Mouse (Mus musculus) limb, embryonic 11.5 days (tissue): ENCODE results near the gene Itm2c. TPM values are rescaled to one million over a fixed set of nuclear protein-coding genes. Genes with fewer than 3 reads are reported as not detected.

ENCODE experiments used
- ATAC-seq: fragments of 200-750 bp; cut with Nextera tagmentation; 2 replicates; pipeline ENCODE4 v1.8.0; 2017; ENCODE audit warnings: low read depth; ENCODE audit not compliant: insufficient number of reproducible peaks, low FRiP score, low TSS enrichment
- DNase-seq: peaks from one replicate; pipeline ENCODE4 v3.0.0-alpha.2; 2015; ENCODE audit warnings: low spot score
- H3K27ac ChIP-seq: fragments of 300-500 bp; sonication (generic); replicated peaks from 2 replicates; pipeline ENCODE4 v1.5.1; 2014; ENCODE audit warnings: low read depth, mild to moderate bottlenecking, low read length
- H3K27me3 ChIP-seq: fragments of 300-500 bp; sonication (generic); 2 replicates; pipeline ENCODE4 v1.6.1; 2014; ENCODE audit warnings: mild to moderate bottlenecking, low read length, mixed read lengths; ENCODE audit not compliant: control insufficient read depth, insufficient read depth
- H3K36me3 ChIP-seq: fragments of 300-500 bp; sonication (generic); 2 replicates; pipeline ENCODE4 v1.6.1; 2014; ENCODE audit warnings: mild to moderate bottlenecking, low read length, moderate library complexity, mixed read lengths; ENCODE audit not compliant: control insufficient read depth, insufficient read depth
- H3K4me1 ChIP-seq: fragments of 300-500 bp; sonication (generic); 2 replicates; pipeline ENCODE4 v1.6.1; 2014; ENCODE audit warnings: low read length, mixed read lengths; ENCODE audit not compliant: control insufficient read depth, insufficient read depth
- H3K4me2 ChIP-seq: fragments of 300-500 bp; sonication (generic); 2 replicates; pipeline ENCODE4 v1.6.1; 2014; ENCODE audit warnings: low read depth, mild to moderate bottlenecking, moderate library complexity; ENCODE audit not compliant: severe bottlenecking
- H3K4me3 ChIP-seq: fragments of 300-500 bp; sonication (generic); 2 replicates; pipeline ENCODE4 v1.5.1; 2014; ENCODE audit warnings: low read depth, low read length
- H3K9ac ChIP-seq: fragments of 300-500 bp; sonication (generic); 2 replicates; pipeline ENCODE4 v1.6.1; 2014; ENCODE audit warnings: mild to moderate bottlenecking, low read length
- H3K9me3 ChIP-seq: fragments of 300-500 bp; sonication (generic); 2 replicates; pipeline ENCODE4 v1.6.1; 2016; ENCODE audit warnings: low read length; ENCODE audit not compliant: control insufficient read depth
- WGBS: fragments of 180-500 bp; shearing (Covaris S2); extraction: QIAGEN DNeasy Blood & Tissue Kit; methylation state at CpG from one replicate; pipeline ENCODE4 v1.1.7; 2014; 5-methylcytosine and 5-hydroxymethylcytosine counted together
- polyA plus RNA-seq: library from polyadenylated mRNA; unstranded; fragments of >200 nt; fragmentation: Nextera tagmentation; extraction: Ambion mirVana; gene quantifications from 2 replicates; pipeline ENCODE4 v1.2.1, GENCODE M21; 2014

The Itm2c gene
- polyA plus RNA-seq, 1 experiment from 2014 or later: 125 TPM

GRCm38 (mm10) chr1:85921725-85922124 is 27.6 kb downstream of the Itm2c start:
- Histone ChIP-seq H3K4me3 (no peak overlapping the region), H3K4me1 (no peaks in the 10 kb centered on the region), H3K9ac (no peak overlapping the region), H3K27me3 (no peaks in the 10 kb centered on the region), H3K36me3 (no peaks in the 10 kb centered on the region), H3K27ac (no peak overlapping the region), H3K9me3 (no peaks in the 10 kb centered on the region), H3K4me2 (no peak overlapping the region)
- 94% methylated on average over 7 of the region's 7 CpGs for WGBS
- ATAC-seq (no peak), DNase-seq (no peak)

DNA sequence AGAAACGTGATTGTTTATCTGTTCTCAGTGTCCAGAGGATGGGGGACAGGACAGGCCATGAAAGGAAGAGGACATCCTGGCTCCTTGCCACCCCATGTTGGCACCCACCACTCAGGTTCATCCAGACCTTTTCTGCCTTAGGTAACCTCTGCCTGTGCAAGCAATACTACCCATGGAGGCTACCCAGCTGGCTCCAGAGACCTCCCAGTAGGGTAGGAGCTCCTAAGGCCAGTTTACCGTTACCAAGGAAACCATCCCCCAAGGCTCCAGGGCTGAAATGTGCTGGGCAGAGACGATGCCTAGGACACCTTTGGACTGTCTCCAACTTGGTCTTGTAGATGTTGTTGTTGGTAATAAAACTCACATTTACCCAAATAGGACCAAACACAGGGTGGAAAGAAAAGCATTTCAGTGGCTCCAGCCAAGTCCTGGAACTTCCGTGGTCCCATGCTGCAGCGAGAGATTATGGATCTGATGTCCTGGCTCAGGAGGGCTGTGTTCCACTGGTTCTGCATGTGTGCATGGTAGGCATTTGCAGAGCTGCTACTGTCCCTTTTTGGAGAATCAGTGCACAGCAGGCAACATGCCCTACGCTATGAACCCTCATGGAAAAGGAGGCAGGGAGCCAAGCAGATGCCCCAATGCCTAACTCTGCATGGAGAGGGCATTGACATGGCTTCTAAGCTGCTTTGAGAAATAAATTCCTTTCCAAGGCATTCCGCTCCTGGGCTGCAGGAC is 28.2 kb downstream of the Itm2c start:
- WGBS: 76% methylated on average over 7 of the region's 7 CpGs
- Histone ChIP-seq H3K36me3 (no peaks in the 10 kb centered on the region), H3K9me3 (no peaks in the 10 kb centered on the region), H3K27me3 (no peaks in the 10 kb centered on the region), H3K27ac (no peak overlapping the region), H3K4me2 (no peak overlapping the region), H3K4me1 (no peaks in the 10 kb centered on the region), H3K4me3 (no peak overlapping the region), H3K9ac (no peak overlapping the region)
- DNase-seq (no peak), ATAC-seq (no peak)

DNA sequence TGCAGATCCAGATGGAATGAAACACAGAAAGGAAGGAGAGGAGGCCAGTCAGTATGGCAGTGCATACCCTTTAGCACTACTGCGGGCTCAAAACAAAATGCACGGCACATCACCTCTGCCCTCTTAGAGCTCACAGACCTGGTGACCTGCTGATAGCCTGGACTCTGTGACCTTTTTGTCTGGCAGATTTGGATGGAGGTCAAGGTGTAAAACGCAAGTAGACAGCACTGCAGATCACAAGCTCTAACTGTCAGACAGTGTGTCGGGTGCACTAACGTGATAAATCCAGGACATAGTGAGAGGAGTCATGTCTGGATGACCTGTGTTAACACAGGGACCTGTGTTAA is 28.8 kb downstream of the Itm2c start:
- WGBS: 70% methylated on average over 5 of the region's 5 CpGs
- Histone ChIP-seq H3K4me3 (no peak overlapping the region), H3K27ac (no peak overlapping the region), H3K36me3 (no peaks in the 10 kb centered on the region), H3K4me2 (no peak overlapping the region), H3K9ac (no peak overlapping the region), H3K9me3 (no peaks in the 10 kb centered on the region), H3K4me1 (no peaks in the 10 kb centered on the region), H3K27me3 (no peaks in the 10 kb centered on the region)
- DNase-seq (no peak), ATAC-seq (no peak)

DNA sequence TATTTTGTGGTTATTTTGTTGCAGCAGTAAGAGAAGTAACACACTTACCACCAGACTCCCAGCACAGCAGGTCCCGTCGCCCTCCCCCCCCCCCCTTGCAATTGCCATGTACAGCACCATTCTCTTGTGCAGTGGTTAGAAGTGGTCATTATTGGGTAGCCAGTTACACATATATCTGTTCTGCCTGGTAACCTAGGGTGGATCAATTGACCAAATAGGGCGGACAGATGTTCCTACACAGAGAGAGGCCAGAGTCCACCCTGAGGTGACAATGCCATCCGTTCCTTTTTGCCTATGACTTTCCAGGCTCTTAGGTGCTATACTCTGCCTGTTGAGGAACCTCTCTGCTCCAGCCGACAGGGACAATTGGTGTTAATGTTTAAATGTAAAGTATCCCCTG is 31.1 kb downstream of the Itm2c start:
- 83% methylated on average over 5 of the region's 5 CpGs for WGBS
- no peaks in the 10 kb centered on the region for H3K9me3 ChIP-seq
- no peaks in the 10 kb centered on the region for H3K36me3 ChIP-seq
- no peak overlapping the region for H3K4me2 ChIP-seq
- H3K27ac ChIP-seq: no peak overlapping the region
- H3K4me1 ChIP-seq: no peaks in the 10 kb centered on the region
- no peak for ATAC-seq
- no peak overlapping the region for H3K9ac ChIP-seq
- no peak overlapping the region for H3K4me3 ChIP-seq
- H3K27me3 ChIP-seq: no peaks in the 10 kb centered on the region
- no peak for DNase-seq

DNA sequence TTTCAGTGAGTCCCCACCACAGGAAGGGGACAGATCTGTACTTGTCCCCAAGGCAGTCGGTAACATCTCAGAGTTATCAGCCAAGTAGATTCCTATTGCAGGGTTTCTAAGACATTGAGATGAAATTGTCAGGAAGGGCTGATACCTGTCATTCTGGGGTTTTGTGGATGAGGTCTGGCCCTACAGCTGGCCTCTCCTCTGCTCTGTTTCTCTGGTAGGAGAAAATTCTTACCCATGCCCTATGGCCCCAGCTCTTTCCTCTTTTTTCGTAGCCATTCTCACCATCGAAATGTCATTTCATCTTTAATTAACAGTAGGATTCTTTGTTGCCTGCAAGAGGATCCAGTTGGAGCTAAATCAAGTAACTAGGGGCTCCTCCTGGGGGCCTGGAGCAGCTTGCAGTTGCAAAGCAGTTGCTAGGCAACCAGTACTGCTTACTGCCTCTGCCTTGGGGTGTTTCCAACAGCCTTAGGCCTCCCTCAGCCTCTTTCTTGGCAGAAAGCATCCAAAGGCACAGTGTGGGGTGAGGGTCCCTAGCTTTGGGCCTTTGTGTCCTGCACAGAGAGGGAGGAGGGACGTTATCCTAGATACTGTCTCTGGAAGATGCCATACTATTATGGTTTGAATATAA is 34.1 kb downstream of the Itm2c start, which contains the start of gene 4933407L21Rik:
TSS of gene 4933407L21Rik (plus strand) at position 427 of the 631 bp plus-strand sequence.
- no peak within 1 kb of the TSS for H3K27ac ChIP-seq
- WGBS: 74% methylated on average over 4 of the region's 4 CpGs
- DNase-seq: no peak
- 0 out of 2 replicates have a peak, but pooled peaks have one; percentile 40 for ATAC-seq
- no peak within 1 kb of the TSS for H3K4me3 ChIP-seq
- no peaks in the 10 kb centered on the region for H3K9me3 ChIP-seq
- H3K36me3 ChIP-seq: no peaks in the 10 kb centered on the region
- no peak within 1 kb of the TSS for H3K9ac ChIP-seq
- 0 out of 2 replicates have a peak, but pooled peaks cover under 1% of the 10 kb centered on the region for H3K4me1 ChIP-seq
- H3K4me2 ChIP-seq: no peak within 1 kb of the TSS
- no peaks in the 10 kb centered on the region for H3K27me3 ChIP-seq

DNA sequence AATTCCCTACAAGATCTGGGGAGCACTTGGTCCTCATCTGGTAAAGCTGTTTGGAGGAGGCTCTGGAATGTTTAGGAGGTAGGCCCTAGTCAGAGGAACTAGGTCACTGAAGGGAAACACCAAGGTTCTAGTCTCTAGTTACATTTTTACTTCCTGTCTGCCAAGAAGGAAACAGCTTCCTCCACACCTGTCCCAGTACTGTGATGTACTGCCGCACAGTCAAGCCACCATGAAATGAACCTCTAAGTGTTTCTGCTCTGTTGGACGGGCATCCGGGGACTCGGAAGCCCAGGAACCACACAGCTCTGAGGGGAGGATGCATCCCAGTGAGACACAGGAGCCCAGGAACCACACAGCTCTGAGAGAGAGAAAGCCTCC is 34.6 kb downstream of the Itm2c start:
- H3K9me3 ChIP-seq: no peaks in the 10 kb centered on the region
- ATAC-seq (no peak), DNase-seq (no peak)
- H3K36me3 ChIP-seq: no peaks in the 10 kb centered on the region
- no peak overlapping the region for H3K9ac ChIP-seq
- H3K4me1 ChIP-seq: peaks cover 6% of the 10 kb centered on the region; the same call in 1 of the 2 replicates
- 83% methylated on average over 4 of the region's 4 CpGs for WGBS
- H3K4me2 ChIP-seq: no peak overlapping the region
- H3K27ac ChIP-seq: no peak overlapping the region
- no peaks in the 10 kb centered on the region for H3K27me3 ChIP-seq
- no peak overlapping the region for H3K4me3 ChIP-seq

- Histone ChIP-seq H3K4me1 (peaks cover 10% of the 10 kb centered on the region), H3K27me3 (no peaks in the 10 kb centered on the region), H3K4me3 (no peak overlapping the region), H3K36me3 (no peaks in the 10 kb centered on the region), H3K9ac (no peak overlapping the region), H3K27ac (no peak overlapping the region), H3K4me2 (no peak overlapping the region), H3K9me3 (no peaks in the 10 kb centered on the region)
- 86% methylated on average over 6 of the region's 6 CpGs for WGBS
- no peak for DNase-seq
- no peak for ATAC-seq
These were observed 35.3 kb downstream of the Itm2c start for GRCm38 (mm10) chr1:85929406-85929805.

GRCm38 (mm10) chr1:85931170-85931569 is 37.1 kb downstream of the Itm2c start:
- peaks cover 10% of the 10 kb centered on the region for H3K4me1 ChIP-seq
- 84% methylated on average over 5 of the region's 5 CpGs for WGBS

More at GRCm38 (mm10) chr1:85931170-85931569, 37.1 kb downstream of the Itm2c start:
- Histone ChIP-seq H3K27ac (no peak overlapping the region), H3K4me3 (no peak overlapping the region), H3K9me3 (no peaks in the 10 kb centered on the region), H3K27me3 (no peaks in the 10 kb centered on the region), H3K36me3 (no peaks in the 10 kb centered on the region), H3K4me2 (no peak overlapping the region), H3K9ac (no peak overlapping the region)
- DNase-seq (no peak), ATAC-seq (no peak)
